Mouse (Mus musculus) heart, embryonic 12.5 days (tissue): ENCODE measurements around the gene Rnf144a. TPM values are rescaled to one million over a fixed set of nuclear protein-coding genes. Genes with fewer than 3 reads are reported as not detected.

Experiments used
- ATAC-seq: fragments of 200-750 bp; cut with Nextera tagmentation; 2 replicates; pipeline ENCODE4 v1.8.0; 2017; ENCODE audit warnings: moderate TSS enrichment, moderate library complexity; ENCODE audit not compliant: insufficient number of reproducible peaks, low FRiP score
- H3K27ac ChIP-seq: fragments of 300-500 bp; sonication (generic); 2 replicates; pipeline ENCODE4 v1.5.1; 2016; ENCODE audit warnings: mild to moderate bottlenecking, moderate library complexity; ENCODE audit not compliant: poor library complexity, severe bottlenecking
- H3K27me3 ChIP-seq: fragments of 300-500 bp; sonication (generic); replicated peaks from 2 replicates; pipeline ENCODE4 v1.6.1; 2016; ENCODE audit warnings: mild to moderate bottlenecking, moderate library complexity
- H3K36me3 ChIP-seq: fragments of 300-500 bp; sonication (generic); 2 replicates; pipeline ENCODE4 v1.6.1; 2016; ENCODE audit warnings: mild to moderate bottlenecking, moderate library complexity
- H3K4me1 ChIP-seq: fragments of 300-500 bp; sonication (generic); replicated peaks from 2 replicates; pipeline ENCODE4 v1.6.1; 2016; ENCODE audit warnings: mild to moderate bottlenecking
- H3K4me2 ChIP-seq: fragments of 300-500 bp; sonication (generic); 2 replicates; pipeline ENCODE4 v1.6.1; 2016; ENCODE audit warnings: mild to moderate bottlenecking, moderate library complexity
- H3K4me3 ChIP-seq: fragments of 300-500 bp; sonication (generic); 2 replicates; pipeline ENCODE4 v1.5.1; 2016; ENCODE audit warnings: mild to moderate bottlenecking
- H3K9ac ChIP-seq: fragments of 300-500 bp; sonication (generic); 2 replicates; pipeline ENCODE4 v1.6.1; 2016; ENCODE audit warnings: mild to moderate bottlenecking, moderate library complexity
- H3K9me3 ChIP-seq: fragments of 300-500 bp; sonication (generic); replicated peaks from 2 replicates; pipeline ENCODE4 v1.6.1; 2016; ENCODE audit warnings: mild to moderate bottlenecking, moderate library complexity
- WGBS: fragments of 180-500 bp; shearing (Covaris S2); methylation state at CpG from one replicate; pipeline ENCODE4 v1.1.7; 2016; 5-methylcytosine and 5-hydroxymethylcytosine counted together
- polyA plus RNA-seq: library from polyadenylated mRNA; unstranded; fragments of >200 nt; fragmentation: Nextera tagmentation; extraction: Ambion mirVana; gene quantifications from 2 replicates; pipeline ENCODE4 v1.2.1, GENCODE M21; 2016

The Rnf144a gene
- polyA plus RNA-seq, 1 experiment from 2014 or later: 10.0 TPM

- no peaks in the 10 kb centered on the region for H3K9me3 ChIP-seq
- no peak for ATAC-seq
- H3K4me3 ChIP-seq: no peak overlapping the region
Observed at GRCm38 (mm10) chr12:26367361-26367760, 47.7 kb downstream of the Rnf144a start.

DNA sequence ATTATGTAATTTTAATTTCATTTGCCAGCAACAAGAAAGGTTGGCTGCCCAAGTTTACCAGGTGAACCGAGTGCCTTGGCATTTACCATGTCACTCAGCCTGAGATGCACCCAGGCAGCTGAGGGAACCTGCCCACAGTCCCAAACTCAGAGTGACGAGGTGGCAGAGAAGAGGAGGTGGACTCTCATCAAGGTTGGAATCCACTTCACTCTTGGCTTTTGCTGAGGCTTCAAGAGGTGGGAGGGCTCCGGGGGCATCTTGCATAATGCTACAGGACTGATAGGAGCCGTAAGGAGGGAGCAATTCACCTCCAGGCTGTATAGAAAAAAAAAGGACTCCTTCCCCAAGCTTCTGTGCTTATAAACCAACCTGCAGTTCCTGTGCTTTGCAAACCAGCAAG lies 48.7 kb downstream of the Rnf144a start:
- Histone ChIP-seq H3K4me1 (0 out of 2 replicates have a peak, but pooled peaks cover 5% of the 10 kb centered on the region), H3K9ac (no peak overlapping the region), H3K4me3 (no peak overlapping the region), H3K4me2 (no peak overlapping the region), H3K27me3 (no peaks in the 10 kb centered on the region), H3K9me3 (no peaks in the 10 kb centered on the region), H3K36me3 (no peaks in the 10 kb centered on the region), H3K27ac (no peak overlapping the region)
- ATAC-seq: no peak
- WGBS: 74% methylated on average over 4 of the region's 4 CpGs

More at GRCm38 (mm10) chr12:26367361-26367760, 47.7 kb downstream of the Rnf144a start:
- no peaks in the 10 kb centered on the region for H3K27me3 ChIP-seq
- H3K4me2 ChIP-seq: no peak overlapping the region
- no peak overlapping the region for H3K27ac ChIP-seq
- no peaks in the 10 kb centered on the region for H3K36me3 ChIP-seq
- H3K4me1 ChIP-seq: 0 out of 2 replicates have a peak, but pooled peaks cover 5% of the 10 kb centered on the region
- WGBS: 84% methylated on average over 2 of the region's 2 CpGs
- H3K9ac ChIP-seq: no peak overlapping the region

- no peaks in the 10 kb centered on the region for H3K36me3 ChIP-seq
- no peak overlapping the region for H3K4me2 ChIP-seq
- no peak overlapping the region for H3K4me3 ChIP-seq
- 82% methylated on average over 3 of the region's 3 CpGs for WGBS
- no peak overlapping the region for H3K9ac ChIP-seq
- 0 out of 2 replicates have a peak, but pooled peaks cover 5% of the 10 kb centered on the region for H3K4me1 ChIP-seq
- no peaks in the 10 kb centered on the region for H3K9me3 ChIP-seq
- no peak for ATAC-seq
- H3K27ac ChIP-seq: no peak overlapping the region
- H3K27me3 ChIP-seq: no peaks in the 10 kb centered on the region
Observed at GRCm38 (mm10) chr12:26365531-26366315, 49.3 kb downstream of the Rnf144a start.

DNA sequence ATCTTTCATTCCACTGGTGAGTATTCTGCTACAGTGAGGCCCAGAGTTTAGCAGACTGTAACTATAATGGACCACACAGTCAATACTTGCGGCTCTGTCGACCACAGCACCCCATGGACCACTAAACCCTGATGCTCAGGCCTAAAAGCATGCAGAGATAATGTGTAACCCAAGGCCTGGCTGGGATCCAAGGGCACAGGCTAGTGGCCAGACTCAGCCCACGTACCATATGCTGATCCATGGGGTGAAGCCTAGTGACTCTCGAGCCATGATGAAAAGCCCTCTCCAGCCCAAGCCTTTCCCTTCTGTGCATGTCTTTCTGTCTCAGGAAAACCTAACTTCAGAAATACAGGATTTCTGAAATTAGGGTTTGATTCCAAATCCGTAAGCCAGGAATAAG lies 50.2 kb downstream of the Rnf144a start:
- Histone ChIP-seq H3K27me3 (no peaks in the 10 kb centered on the region), H3K9me3 (no peaks in the 10 kb centered on the region), H3K4me3 (no peak overlapping the region), H3K27ac (no peak overlapping the region), H3K36me3 (no peaks in the 10 kb centered on the region), H3K4me2 (no peak overlapping the region), H3K9ac (no peak overlapping the region), H3K4me1 (0 out of 2 replicates have a peak, but pooled peaks cover 5% of the 10 kb centered on the region)
- ATAC-seq: no peak
- 79% methylated on average over 5 of the region's 5 CpGs for WGBS

DNA sequence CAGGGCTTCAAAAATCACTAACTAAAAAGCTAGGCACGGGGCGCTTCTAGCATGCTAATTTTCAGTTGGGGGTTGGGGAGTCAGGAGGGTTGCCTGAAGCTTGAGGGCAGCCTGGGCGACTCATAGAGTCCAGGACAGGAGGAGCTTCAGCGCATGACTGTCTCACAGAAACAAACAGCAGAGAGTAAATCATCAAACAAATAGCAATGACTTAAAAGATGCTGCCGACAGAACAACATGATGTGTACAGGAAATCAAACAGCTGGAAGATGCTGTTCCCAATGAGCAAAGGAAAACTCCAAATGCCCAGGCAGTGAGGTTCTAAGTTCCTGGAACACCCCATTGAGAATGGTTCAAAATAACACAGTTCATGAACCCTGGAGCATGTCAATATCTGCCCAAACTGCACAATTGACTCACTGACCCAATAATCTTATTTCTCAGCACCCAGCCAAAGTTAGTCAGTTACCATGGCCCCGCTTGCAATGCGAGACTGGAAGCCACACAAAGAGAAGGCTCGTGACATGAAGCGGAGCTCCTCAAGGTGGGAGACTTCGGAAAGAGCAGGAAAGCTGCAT lies 54.0 kb downstream of the Rnf144a start:
- Histone ChIP-seq H3K4me1 (0 out of 2 replicates have a peak, but pooled peaks cover 4% of the 10 kb centered on the region), H3K27me3 (no peaks in the 10 kb centered on the region), H3K4me2 (no peak overlapping the region), H3K36me3 (no peaks in the 10 kb centered on the region), H3K9me3 (no peaks in the 10 kb centered on the region), H3K9ac (no peak overlapping the region), H3K27ac (no peak overlapping the region), H3K4me3 (no peak overlapping the region)
- ATAC-seq: no peak
- 82% methylated on average over 10 of the region's 10 CpGs for WGBS

DNA sequence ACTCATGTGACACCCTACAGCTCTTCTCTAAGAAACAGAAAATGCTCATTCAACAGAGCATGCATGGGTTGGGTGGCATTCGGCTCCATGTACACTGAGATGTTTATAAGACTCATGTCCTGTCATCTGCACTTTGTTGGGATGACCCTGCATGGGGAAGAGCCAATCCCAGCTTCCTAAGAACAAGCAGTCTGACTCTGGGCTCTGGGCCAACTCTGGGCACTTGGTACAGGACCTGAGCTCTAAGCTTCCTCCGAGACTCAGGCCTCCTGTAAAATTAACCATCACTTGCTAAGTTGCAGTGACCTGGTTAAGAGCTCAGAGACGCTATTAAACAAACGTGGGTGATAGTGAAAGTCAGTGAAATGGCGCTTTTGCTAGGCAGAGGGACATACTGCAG lies 55.2 kb downstream of the Rnf144a start:
- H3K36me3 ChIP-seq: no peaks in the 10 kb centered on the region
- no peaks in the 10 kb centered on the region for H3K9me3 ChIP-seq
- 73% methylated on average over 5 of the region's 5 CpGs for WGBS
- no peaks in the 10 kb centered on the region for H3K27me3 ChIP-seq
- H3K4me3 ChIP-seq: no peak overlapping the region
- no peak overlapping the region for H3K4me2 ChIP-seq
- 0 out of 2 replicates have a peak, but pooled peaks cover 4% of the 10 kb centered on the region for H3K4me1 ChIP-seq
- no peak for ATAC-seq
- no peak overlapping the region for H3K27ac ChIP-seq
- H3K9ac ChIP-seq: no peak overlapping the region

- no peaks in the 10 kb centered on the region for H3K36me3 ChIP-seq
- no peak for ATAC-seq
- H3K27ac ChIP-seq: no peak overlapping the region
- 70% methylated on average over 2 of the region's 2 CpGs for WGBS
- 0 out of 2 replicates have a peak, but pooled peaks cover 4% of the 10 kb centered on the region for H3K4me1 ChIP-seq
- H3K4me2 ChIP-seq: no peak overlapping the region
- no peak overlapping the region for H3K4me3 ChIP-seq
- no peaks in the 10 kb centered on the region for H3K27me3 ChIP-seq
- H3K9ac ChIP-seq: no peak overlapping the region
- H3K9me3 ChIP-seq: no peaks in the 10 kb centered on the region
Observed at GRCm38 (mm10) chr12:26359241-26359640, 55.8 kb downstream of the Rnf144a start.

DNA sequence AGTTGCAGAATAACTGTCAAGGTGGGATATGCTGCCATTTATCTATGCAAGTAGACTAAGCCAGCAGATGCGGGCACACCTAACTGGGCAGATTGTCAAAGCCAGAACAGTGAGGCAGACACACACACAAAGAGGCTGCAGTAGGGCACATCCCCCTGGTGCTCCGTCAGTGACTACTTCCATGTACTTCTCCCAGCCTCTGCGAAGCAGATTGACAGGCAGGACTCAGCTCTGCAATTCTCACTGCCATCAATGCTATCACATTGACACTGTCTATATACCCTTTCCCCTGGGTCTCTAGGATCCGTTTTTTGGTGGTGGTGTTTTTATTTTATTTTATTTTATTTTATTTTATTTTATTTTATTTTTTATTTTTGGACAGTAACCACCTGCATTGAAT lies 57.8 kb downstream of the Rnf144a start:
- Histone ChIP-seq H3K27me3 (no peaks in the 10 kb centered on the region), H3K4me3 (no peak overlapping the region), H3K4me2 (no peak overlapping the region), H3K4me1 (0 out of 2 replicates have a peak, but pooled peaks cover 4% of the 10 kb centered on the region), H3K36me3 (no peaks in the 10 kb centered on the region), H3K9me3 (no peaks in the 10 kb centered on the region), H3K9ac (no peak overlapping the region), H3K27ac (no peak overlapping the region)
- WGBS: 80% methylated on average over 4 of the region's 4 CpGs
- ATAC-seq: no peak

DNA sequence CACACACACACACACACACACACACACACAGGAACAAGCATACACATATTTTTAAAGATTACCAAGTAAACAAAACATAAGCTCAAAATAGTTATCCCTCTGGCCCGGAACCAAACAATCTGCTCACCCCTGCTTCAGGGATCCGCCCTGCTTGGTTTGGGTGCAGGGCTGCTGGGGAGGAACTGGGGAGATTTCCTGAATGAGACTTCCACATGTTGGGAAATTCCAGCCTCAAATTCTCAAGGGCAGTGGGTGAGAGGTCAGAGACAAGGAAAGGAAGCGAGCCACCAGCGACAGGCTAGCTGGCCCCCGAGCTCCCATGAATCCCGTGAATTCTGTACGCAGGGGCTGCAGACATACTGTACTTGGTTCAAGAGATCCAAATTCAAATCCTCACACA lies 58.9 kb downstream of the Rnf144a start:
- no peak overlapping the region for H3K4me3 ChIP-seq
- 42% methylated on average over 7 of the region's 7 CpGs for WGBS
- H3K9me3 ChIP-seq: no peaks in the 10 kb centered on the region
- no peaks in the 10 kb centered on the region for H3K27me3 ChIP-seq
- no peak overlapping the region for H3K9ac ChIP-seq
- peaks cover 6% of the 10 kb centered on the region for H3K4me1 ChIP-seq
- no peaks in the 10 kb centered on the region for H3K36me3 ChIP-seq
- no peak overlapping the region for H3K4me2 ChIP-seq
- H3K27ac ChIP-seq: no peak overlapping the region
- no peak for ATAC-seq

DNA sequence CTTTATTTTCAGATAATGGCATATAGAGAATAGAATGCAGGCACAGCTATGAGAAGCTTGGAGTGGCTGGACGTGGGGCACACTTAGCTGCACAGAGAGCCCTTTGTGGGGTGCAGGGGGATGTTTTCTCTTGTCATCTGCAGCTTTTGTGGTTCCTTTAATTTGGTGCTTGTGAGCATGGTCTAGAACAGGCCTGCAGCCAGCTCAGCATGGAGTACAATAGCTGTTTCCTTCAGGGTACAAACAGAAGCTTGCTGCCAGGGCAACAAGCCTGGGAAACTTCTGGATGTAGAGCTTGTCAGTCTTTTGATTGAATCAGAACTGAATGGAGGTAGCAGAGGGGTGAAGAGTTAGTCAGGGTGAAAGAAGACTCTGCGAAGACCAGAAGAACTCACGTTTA lies 63.7 kb downstream of the Rnf144a start:
- H3K9ac ChIP-seq: no peak overlapping the region
- WGBS: 67% methylated on average over 3 of the region's 3 CpGs
- no peak for ATAC-seq
- H3K27ac ChIP-seq: no peak overlapping the region
- no peaks in the 10 kb centered on the region for H3K27me3 ChIP-seq
- H3K4me1 ChIP-seq: peaks cover 3% of the 10 kb centered on the region
- no peaks in the 10 kb centered on the region for H3K9me3 ChIP-seq
- H3K4me2 ChIP-seq: no peak overlapping the region
- no peak overlapping the region for H3K4me3 ChIP-seq
- H3K36me3 ChIP-seq: no peaks in the 10 kb centered on the region

DNA sequence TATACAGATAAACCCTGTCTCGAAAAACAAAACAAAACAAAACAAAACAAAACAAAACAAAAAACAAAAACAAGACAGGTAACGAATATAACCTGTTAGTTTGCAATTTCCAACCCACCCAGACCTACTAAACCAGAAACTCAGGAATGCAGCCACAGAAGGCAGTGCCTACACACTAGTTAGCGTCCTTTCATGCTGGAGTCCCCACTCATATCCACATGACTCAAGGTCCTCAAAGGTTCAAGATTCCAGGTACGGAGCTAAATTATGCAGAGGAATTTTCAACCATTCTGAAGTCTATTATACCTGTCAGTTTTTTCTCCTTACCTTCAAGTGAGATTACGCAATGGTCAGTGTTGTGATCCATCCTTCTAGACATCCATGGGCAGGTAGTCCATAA lies 70.6 kb downstream of the Rnf144a start:
- H3K27me3 ChIP-seq: no peaks in the 10 kb centered on the region
- WGBS: 80% methylated on average over 5 of the region's 5 CpGs
- ATAC-seq: no peak
- no peak overlapping the region for H3K4me2 ChIP-seq
- H3K9me3 ChIP-seq: no peaks in the 10 kb centered on the region
- H3K4me3 ChIP-seq: no peak overlapping the region
- H3K36me3 ChIP-seq: no peaks in the 10 kb centered on the region
- no peak overlapping the region for H3K27ac ChIP-seq
- no peak overlapping the region for H3K9ac ChIP-seq
- peaks cover 7% of the 10 kb centered on the region; the same call in 1 of the 2 replicates for H3K4me1 ChIP-seq
